ENCODE assay signal across 19 mouse cellular contexts in genomic region chr5:125088076-125088475, GRCm38 (mm10).
"Had no signal": no experiment of that assay in that cellular context is flagged by ENCODE, and none has a peak within 500 bp of the region (broad histone marks: within the 10 kb centered on the region; RNA-seq: fewer than 3 reads in every experiment).

No protein-coding gene starts in this region.

- H3K4me1 ChIP-seq: lung, embryonic 15.5 days had no signal

- H3K27ac ChIP-seq: left cerebral cortex, adult 2 months; liver, embryonic 14.5 days; lung, embryonic 15.5 days; midbrain, embryonic 10.5 days; midbrain, embryonic 13.5 days; stomach, postnatal 0 days had no signal

- DNase-seq: kidney, postnatal 10 days; kidney, postnatal 36 days; layer of hippocampus, postnatal 36 days; lung, adult 18-20 months; lung, postnatal 10 days; lung, postnatal 36 days; retina, postnatal 1 day; thymus, adult 2 months; thymus, postnatal 14 days had no signal

- H3K4me2 ChIP-seq: lung, embryonic 15.5 days; midbrain, embryonic 13.5 days; neural tube, embryonic 13.5 days had no signal

- H3K9me3 ChIP-seq: neural tube, embryonic 13.5 days had no signal

- H3K27me3 ChIP-seq: lung, embryonic 15.5 days; midbrain, embryonic 13.5 days; neural tube, embryonic 13.5 days had no signal

- ATAC-seq: midbrain, embryonic 13.5 days; midbrain, embryonic 16.5 days had no signal

- H3K9ac ChIP-seq: liver, embryonic 14.5 days; lung, embryonic 15.5 days; midbrain, embryonic 13.5 days; neural tube, embryonic 13.5 days had no signal

- H3K4me3 ChIP-seq: left cerebral cortex, adult 2 months; lung, embryonic 15.5 days; megakaryocyte, embryonic 14.5 days; midbrain, embryonic 10.5 days; midbrain, embryonic 13.5 days; myocyte; neural tube, embryonic 13.5 days had no signal
